Mouse (Mus musculus): ENCODE data around the gene Spryd3. TPM values are rescaled to one million over a fixed set of nuclear protein-coding genes. Genes with fewer than 3 reads are reported as not detected.
A peak's percentile ranks its signal among the peaks of the same experiment; 100 is the strongest.

The Spryd3 gene
- total RNA-seq, 2 experiments from 2014 or later = 153 to 163 TPM

DNA sequence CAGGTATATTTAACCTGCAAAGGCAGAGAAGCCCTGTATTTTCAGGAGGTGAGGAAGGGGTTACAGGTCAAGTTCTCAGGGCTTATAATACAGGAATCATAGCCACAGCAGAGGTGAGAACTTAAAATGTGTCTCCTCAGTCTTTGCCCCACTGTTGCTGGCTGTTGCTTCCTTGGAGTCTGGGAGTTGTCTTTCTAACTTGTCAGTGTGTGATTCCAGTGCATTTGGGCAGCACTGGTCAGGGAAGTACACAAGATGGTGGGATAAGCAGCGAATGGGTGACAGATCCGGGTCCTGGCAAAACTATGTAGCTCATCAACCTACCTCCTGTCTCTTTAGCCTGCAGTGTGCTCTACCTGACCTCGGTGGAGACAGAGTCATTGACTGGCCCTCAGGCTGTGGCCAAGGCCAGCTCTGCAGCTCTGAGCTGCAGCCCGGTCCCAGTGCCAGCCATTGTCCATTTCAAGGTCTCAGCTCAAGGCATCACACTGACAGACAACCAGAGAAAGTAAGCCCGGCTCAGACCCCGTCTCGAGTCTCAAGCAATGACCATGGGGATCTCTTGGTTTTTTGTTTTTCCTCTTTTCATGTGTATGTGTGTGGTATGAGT, 21.3 kb downstream of the Spryd3 start:
- no peak for DNase-seq (ENCODE audit: low spot score in 2 of 2)

DNA sequence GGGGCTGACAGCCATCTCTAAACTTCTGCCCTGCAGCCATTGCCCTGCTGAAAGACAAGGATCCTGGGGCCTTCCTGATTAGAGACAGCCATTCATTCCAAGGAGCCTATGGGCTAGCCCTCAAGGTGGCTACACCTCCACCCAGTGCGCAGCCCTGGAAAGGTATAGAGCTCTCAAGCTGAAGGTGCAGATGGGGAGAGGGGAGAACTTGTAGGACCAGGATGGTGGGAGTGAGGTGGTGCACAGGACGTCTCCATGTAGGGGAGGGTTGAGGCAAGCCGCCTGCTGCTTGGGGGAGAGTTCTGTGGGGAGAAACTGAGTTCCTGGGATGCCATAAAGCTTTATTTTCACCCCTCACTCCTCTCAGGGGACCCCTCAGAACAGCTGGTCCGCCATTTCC, 22.4 kb downstream of the Spryd3 start:
- no peak for DNase-seq (ENCODE audit: low spot score in 2 of 2)

DNA sequence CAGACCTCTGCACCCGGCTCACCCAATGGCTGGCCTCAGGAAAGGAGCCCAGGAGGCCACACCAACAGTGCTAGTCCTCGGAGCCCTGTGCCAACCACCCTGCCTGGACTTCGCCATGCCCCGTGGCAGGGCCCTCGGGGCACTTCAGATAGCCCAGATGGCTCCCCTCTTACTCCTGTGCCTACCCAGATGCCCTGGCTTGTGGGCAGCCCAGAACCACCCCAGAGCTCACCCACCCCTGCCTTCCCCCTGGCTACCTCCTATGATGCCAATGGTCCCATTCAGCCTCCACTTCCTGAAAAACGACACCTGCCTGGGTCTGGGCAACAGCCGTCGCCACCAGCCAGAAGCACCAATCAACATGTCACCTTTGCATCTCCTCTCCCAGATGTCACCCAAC, 23.2 kb downstream of the Spryd3 start:
- DNase-seq (ENCODE audit: low spot score in 2 of 2) = no peak

GRCm38 (mm10) chr15:102112181-102112580, 23.9 kb downstream of the Spryd3 start:
- no peak for DNase-seq (ENCODE audit: low spot score in 2 of 2)

DNA sequence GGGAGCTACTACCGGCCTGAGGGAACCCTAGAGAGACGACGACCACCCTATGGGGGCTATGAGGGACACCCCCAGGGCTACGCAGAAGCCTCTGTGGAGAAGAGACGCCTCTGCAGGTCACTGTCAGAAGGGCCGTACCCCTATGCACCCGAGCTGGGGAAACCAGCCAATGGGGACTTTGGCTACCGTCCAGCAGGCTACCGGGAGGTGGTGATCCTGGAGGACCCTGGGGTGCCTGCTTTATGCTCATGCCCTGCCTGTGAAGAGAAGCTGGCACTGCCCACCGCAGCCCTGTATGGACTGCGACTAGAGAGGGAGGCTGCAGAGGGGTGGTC, 24.6 kb downstream of the Spryd3 start:
- no peak for DNase-seq (ENCODE audit: low spot score in 2 of 2)

DNA sequence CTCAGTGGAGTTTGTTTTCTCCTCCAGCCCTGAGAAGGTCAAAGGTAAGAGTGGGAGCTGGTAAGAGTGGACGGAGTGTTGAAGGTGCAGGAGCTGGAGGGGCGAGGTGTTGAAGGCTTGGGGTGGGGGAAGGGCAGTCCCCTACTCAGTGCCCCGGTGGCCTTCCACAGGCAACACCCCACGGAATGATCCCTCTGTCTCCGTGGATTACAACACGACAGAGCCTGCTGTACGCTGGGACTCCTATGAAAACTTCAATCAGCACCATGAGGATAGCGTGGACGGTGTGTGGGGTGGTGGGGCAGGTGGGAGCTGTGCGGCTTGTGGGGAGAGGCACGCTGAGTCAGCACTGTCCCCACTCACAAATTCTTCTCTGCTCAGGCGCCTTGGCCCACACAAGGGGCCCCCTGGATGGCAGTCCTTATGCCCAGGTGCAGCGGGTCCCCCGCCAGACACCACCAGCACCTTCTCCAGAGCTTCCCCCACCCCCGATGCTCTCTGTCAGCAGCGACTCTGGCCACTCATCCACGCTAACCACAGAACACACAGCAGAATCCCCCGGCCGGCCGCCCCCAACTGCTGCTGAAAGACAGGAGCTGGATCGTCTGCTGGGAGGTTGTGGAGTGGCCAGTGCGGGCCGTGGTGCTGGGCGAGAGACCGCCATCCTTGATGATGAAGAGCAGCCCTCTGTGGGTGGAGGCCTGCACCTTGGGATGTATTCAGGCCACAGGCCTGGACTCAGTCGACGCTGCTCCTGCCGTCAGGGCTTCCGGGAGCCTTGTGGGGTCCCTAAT, 25.1 kb downstream of the Spryd3 start:
- DNase-seq (ENCODE audit: low spot score in 2 of 2) = no peak

- no peak for DNase-seq (ENCODE audit: low spot score in 2 of 2)
Observed at GRCm38 (mm10) chr15:102110271-102110670, 25.8 kb downstream of the Spryd3 start.

DNA sequence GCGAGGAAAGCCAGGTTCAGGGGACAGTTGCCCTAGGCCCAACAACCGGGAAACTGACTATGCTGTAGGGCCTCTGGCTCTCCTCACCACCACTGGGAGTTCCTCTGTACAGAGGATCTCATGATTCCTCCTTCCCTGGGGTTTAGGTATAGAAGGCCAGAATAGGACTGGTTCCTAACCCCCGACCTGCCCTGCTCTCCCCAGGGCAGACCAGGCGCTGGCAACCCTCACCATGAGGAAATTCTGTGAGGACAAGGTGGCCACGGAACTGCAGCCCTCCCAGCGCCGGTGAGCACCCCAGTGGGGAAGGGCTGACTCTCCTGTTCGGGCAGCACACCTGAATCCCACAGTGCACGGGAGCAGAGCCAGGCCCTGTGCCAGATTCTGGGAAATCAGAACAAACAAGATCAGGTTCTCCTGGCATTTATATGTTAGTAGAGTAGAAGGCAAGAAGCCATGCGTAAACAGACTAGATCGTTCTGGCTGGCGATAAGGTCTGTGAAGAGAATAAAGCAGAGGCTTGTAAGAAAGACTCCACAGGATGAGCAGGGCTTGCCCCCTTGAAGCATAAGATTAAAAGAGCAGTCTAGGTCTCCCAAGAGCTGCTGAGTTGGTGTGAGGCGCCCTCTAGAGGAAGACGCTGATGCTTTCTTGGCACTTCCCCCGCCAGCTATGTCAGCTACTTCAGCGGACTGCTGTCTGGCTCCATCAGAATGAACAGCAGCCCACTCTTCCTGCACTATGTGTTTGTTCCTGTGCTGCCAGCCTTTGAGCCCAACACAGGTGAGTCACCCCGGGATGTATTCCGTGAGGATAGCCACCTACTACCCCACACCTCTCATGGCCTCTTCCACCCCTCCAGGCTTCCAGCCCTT, 27.1 kb downstream of the Spryd3 start:
- peak; percentile 80 to 84 for DNase-seq (ENCODE audit: low spot score in 2 of 2)

- DNase-seq (ENCODE audit: low spot score in 2 of 2) = peak; percentile 69 to 82
Observed at GRCm38 (mm10) chr15:102107689-102108573, 28.1 kb downstream of the Spryd3 start.

DNA sequence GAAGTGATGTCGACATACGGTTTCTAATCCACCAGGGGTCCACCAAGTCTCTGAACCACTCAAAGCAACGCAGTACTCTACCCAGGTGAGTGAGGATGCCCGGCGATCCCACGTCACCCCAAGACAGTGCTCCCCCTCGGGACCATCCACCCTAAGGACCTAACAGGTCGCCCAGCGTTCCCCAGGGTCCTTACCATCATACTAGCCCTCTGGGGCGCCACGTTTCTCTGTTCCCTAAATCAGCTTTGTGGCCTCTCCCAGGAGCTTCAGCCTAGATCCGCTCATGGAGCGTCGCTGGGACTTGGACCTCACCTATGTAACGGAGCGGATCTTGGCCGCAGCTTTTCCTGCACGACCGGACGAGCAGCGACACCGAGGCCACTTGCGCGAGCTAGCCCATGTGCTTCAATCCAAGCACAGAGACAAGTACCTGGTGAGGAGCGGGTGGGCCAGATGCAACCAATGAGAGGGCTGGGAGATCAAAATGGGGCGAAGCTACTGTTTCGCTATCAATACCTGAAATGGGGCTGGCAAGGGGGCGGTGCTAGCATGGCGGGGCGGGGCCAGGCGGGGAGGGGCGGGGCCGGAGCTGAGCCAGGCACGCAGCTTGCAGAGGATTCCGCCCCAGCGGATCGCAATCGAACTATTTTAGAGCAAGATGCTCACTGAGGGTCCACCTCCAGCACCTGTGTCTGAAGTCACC, 29.1 kb downstream of the Spryd3 start:
- DNase-seq (ENCODE audit: low spot score in 2 of 2) = no peak

DNA sequence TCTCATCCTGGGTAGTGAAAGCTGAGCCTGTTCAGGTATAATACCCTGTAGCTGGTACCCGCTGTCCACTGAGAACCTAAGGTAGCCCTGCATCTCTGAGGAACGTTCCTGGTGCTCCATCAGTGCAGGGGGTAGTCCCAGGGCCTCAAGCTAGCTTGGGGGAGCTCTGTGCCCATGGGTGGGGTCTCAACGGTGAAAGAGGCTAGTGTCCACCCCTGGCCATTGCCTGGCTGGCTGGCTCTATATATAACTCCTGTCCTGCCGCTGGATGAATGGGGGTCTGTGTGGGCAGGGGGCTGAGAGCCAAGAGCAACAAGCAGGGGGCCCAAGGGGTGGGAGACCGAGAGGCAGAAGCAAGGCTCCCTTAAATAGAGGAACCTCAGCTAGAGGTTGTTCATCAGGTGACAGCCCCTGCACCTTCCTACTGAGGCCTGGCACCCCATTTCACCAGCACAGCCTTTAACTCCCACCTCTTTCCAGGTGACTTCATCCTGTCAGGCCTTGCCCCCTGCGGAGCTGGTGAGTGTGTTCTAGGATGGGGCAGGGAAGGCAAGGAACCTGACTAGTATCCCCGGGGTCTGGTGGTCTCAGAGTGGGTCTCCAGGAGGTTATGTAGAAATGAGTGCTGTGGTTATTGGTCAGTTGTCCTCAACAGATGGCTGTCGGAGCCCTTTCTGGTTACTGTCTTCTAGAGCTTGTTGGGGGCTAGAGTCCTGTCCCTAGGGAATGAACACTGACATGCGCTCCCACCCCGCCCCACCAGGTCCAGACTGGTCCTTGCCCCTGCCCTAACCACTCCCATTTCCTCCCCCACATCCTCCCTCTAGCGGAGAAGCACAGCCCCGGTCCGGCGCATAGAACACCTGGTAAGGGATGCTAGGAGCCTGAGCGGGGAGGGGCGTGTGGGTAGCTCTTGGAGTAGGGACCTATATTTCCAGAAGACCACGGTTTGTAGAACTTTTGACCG, 30.0 kb downstream of the Spryd3 start:
- no peak for DNase-seq (ENCODE audit: low spot score in 2 of 2)

GRCm38 (mm10) chr15:102105360-102105759, 30.7 kb downstream of the Spryd3 start:
- DNase-seq (ENCODE audit: low spot score in 2 of 2) = no peak

DNA sequence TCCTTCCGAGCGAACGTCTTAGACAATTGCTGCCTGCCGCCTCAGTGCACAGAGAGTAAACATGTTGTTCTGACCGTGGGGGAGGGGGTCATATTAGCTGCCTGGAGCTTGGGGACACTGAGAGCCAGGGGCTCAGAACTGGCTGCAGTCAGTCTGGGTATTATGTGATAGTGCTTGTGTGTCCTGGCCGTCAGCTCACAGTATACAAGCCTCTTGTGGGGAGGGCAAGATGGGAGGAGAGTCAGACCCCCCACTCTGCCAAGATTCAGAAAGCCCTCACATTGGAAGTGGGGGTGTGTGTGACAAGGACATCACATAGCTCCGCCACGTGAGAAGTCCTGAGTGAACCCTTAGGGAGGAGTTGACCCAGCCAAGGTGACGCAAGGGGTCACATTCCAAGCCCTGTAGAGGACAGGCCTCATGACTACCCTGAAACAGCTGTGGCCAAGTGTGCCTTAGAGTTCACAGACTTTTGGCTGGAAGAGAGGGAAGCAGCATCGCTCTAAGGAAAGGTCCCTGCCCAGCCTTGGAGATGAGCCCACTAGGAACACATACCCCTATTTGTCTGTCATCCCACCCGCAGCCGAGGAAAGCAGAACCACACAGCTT, 32.0 kb downstream of the Spryd3 start:
- DNase-seq (ENCODE audit: low spot score in 2 of 2) = no peak

DNA sequence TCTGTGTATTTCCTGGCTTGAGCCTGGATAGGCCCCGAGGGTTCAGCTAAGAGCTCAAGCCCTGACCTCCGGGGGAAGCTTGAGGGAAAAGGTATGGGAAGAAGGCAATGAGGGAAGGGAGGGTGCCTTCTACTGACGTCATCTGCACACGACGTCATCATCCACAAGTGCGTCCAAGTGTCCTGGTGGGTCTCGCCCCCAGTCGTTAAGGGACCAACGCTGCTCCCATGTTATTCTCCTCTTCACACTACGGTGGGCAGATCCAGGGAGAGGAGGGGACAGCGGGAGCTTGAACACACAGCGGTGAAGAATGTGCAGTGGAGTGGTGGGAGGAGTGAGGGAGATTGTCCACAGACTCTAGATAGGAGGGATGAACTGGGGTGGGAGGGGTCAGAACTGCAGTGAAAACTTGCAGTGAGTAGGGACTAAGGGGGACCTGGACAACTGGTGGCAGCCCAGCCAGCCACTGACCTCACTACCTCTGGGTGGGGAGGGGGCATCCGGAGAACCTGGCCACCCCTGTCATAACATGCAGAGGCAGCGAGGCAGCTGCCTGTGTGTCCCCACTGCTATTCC, 32.6 kb downstream of the Spryd3 start:
- DNase-seq (ENCODE audit: low spot score in 2 of 2) = no peak

DNA sequence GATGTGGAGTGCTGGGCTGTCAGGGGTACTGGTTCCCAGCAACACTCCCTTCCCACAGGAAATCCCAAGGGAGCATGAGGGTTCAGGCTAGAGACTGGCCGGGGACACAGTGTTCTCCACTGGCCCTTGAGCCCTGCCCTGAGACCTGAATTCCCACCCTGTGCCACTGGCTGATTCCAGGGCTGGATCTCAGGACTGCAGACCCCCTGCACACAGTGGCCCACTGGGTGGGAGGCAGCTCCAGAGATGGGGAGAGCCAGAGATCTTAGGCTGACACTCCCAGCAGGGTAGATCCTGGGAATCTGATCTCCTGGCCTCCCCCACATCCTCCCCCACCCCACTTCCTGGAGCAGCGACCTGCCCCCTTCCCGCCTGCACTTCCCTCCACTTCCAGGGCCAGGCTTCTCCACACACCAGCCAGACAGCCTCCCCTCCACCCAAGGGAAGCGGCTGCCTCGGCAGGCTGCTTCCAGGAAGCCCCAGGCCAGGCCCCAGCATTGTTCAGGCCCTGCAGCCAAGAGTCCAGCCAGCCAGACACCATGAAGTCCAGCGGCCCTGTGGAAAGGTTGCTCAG, 33.4 kb downstream of the Spryd3 start:
- DNase-seq (ENCODE audit: low spot score in 2 of 2) = no peak

DNA sequence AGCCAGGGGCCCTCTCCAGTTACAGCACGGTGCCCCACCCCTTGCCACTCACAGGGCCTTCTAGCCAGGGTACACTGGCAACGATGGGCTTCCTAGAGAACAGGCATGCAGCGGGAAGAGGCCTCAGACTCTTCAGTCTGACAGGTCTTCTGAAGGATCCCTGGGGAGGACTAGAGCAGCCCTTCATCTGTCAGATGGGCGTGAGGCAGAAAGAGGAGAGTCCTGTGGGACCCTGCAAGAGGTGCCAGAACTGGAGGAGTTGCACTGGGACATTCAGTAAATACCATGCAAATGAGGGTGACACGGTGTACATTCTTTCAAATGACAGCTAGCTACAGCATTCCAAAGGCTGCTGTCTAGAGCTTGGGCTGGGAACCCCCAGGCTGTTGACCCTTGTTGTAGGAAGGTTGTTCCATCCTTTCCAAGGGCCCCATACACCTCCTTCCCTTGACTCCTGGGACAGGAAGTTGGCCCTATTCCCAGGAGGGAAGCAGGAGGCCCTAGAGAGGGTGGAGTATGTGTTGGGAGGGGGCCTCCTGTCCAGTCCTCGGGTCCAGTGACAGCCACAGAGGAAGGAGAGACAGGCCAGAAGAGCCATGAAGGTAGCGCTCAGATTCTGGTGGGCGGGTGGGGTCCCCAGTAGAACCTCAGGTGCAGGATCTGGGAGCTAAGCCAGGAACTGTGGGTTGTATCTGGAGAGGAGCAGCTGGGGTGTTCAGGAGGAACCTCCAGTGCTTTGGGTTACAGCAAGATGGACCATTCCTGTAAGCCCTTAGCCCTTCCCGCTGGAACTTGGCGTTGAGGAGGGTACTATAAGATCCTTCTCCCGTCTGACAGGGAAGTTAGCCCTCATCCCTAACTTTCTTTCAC, 34.1 kb downstream of the Spryd3 start:
- no peak for DNase-seq (ENCODE audit: low spot score in 2 of 2)

Measured in left cerebral cortex, adult 18-20 months (tissue).